Mouse (Mus musculus) retina, embryonic 14.5 days (tissue): Measurements from ENCODE around the gene Kif4.
A peak's percentile ranks its signal among the peaks of the same experiment; 100 is the strongest.

Source experiments
- DNase-seq: peaks from one replicate; pipeline ENCODE4 v3.0.0-alpha.2; 2015; ENCODE audit warnings: low spot score

Gene Kif4

GRCm38 (mm10) chrX:100625546-100625801 lies at the start of gene Kif4:
TSS of gene Kif4 (plus strand) at chrX:100625737.
- DNase-seq, result no peak

- no peak for DNase-seq
Measured at GRCm38 (mm10) chrX:100594791-100595190, 30.7 kb upstream of the Kif4 start, which contains the start of gene P2ry4. TSS of gene P2ry4 (minus strand) at chrX:100594869.

- DNase-seq, result peak; percentile 64
Measured at GRCm38 (mm10) chrX:100597439-100597838, 28.1 kb upstream of the Kif4 start.

- DNase-seq, result no peak
Measured at GRCm38 (mm10) chrX:100599755-100600154, 25.8 kb upstream of the Kif4 start.

GRCm38 (mm10) chrX:100605314-100605713 lies 20.2 kb upstream of the Kif4 start, which contains the start of gene Arr3:
TSS of gene Arr3 (plus strand) at chrX:100605497.
- DNase-seq, result peak; percentile 2

GRCm38 (mm10) chrX:100618488-100618887 lies 7.0 kb upstream of the Kif4 start:
- DNase-seq, result no peak

- DNase-seq, result no peak
Measured at GRCm38 (mm10) chrX:100621366-100621765, 4.2 kb upstream of the Kif4 start.

- DNase-seq, result no peak
Measured at GRCm38 (mm10) chrX:100624242-100624641, 1.3 kb upstream of the Kif4 start.

- no peak for DNase-seq
Measured at GRCm38 (mm10) chrX:100625146-100625545, 391 bp upstream of the Kif4 start.

- DNase-seq, result peak; percentile 91
Measured at GRCm38 (mm10) chrX:100625802-100626793, 561 bp downstream of the Kif4 start, which contains the start of gene Pdzd11. TSS of gene Pdzd11 (minus strand) at chrX:100626568.

- no peak for DNase-seq
Measured at GRCm38 (mm10) chrX:100629076-100629475, 3.5 kb downstream of the Kif4 start.

- DNase-seq, result no peak
Measured at GRCm38 (mm10) chrX:100638477-100638876, 12.9 kb downstream of the Kif4 start.

GRCm38 (mm10) chrX:100652848-100653247 lies 27.3 kb downstream of the Kif4 start:
- no peak for DNase-seq

- no peak for DNase-seq
Measured at GRCm38 (mm10) chrX:100664825-100665224, 39.3 kb downstream of the Kif4 start.

GRCm38 (mm10) chrX:100678204-100678603 lies 52.7 kb downstream of the Kif4 start:
- no peak for DNase-seq

- DNase-seq, result no peak
Measured at GRCm38 (mm10) chrX:100686527-100686926, 61.0 kb downstream of the Kif4 start.

- DNase-seq, result no peak
Measured at GRCm38 (mm10) chrX:100687360-100688032, 62.0 kb downstream of the Kif4 start.

- DNase-seq, result peak; percentile 4
Measured at GRCm38 (mm10) chrX:100688033-100688370, 62.5 kb downstream of the Kif4 start.

GRCm38 (mm10) chrX:100696776-100697175 lies 71.2 kb downstream of the Kif4 start:
- DNase-seq, result no peak

- no peak for DNase-seq
Measured at GRCm38 (mm10) chrX:100708032-100708431, 82.5 kb downstream of the Kif4 start.

- DNase-seq, result no peak
Measured at GRCm38 (mm10) chrX:100716173-100716572, 90.6 kb downstream of the Kif4 start.

GRCm38 (mm10) chrX:100728947-100729346 lies 103.4 kb downstream of the Kif4 start:
- peak; percentile 16 for DNase-seq

GRCm38 (mm10) chrX:100729665-100730188 lies 104.2 kb downstream of the Kif4 start, which contains the start of gene Gdpd2:
TSS of gene Gdpd2 (plus strand) at chrX:100729873.
- DNase-seq, result peak; percentile 66
